Mouse (Mus musculus) E14TG2a.4 (cell line): ENCODE data around the gene Gramd4.

Experiments
- CTCF ChIP-seq: conservative IDR thresholded peaks from 2 replicates; pipeline ENCODE4 v1.5.1; 2014; ENCODE audit warnings: low read length
- POU5F1 ChIP-seq: IDR thresholded peaks from 2 replicates; pipeline ENCODE4 v1.6.1; 2014; ENCODE audit warnings: low read length, borderline replicate concordance

- no peak for TF ChIP-seq CTCF
- no peak for TF ChIP-seq POU5F1
Measured at GRCm38 (mm10) chr15:86058394-86058915, 960 bp downstream of the Gramd4 start.
